Mouse (Mus musculus) frontal cortex, postnatal 25 days (tissue): ENCODE results near the gene Msrb1.
A peak's percentile ranks its signal among the peaks of the same experiment; 100 is the strongest.
"Not testable (repeated sequence)": the region's sequence is repeated elsewhere in the genome, so short reads cannot be mapped to it uniquely, and the experiment has no call there.

ENCODE experiments used
- DNase-seq, 2 experiments: peaks; one replicate each; pipeline ENCODE4 v3.0.0; 2022; ENCODE audit warnings: low spot score in 2 of 2

Gene Msrb1

GRCm38 (mm10) chr17:24736330-24737051 lies at the start of gene Msrb1:
Gene Msrb1, plus strand, starts transcription at chr17:24736642.
- peak; percentile 79 to 85 for DNase-seq

GRCm38 (mm10) chr17:24687146-24687595 lies 49.3 kb upstream of the Msrb1 start:
- DNase-seq, result no peak

- DNase-seq, result no peak
Measured at GRCm38 (mm10) chr17:24687599-24687998, 48.8 kb upstream of the Msrb1 start.

GRCm38 (mm10) chr17:24689251-24690081 lies 47.0 kb upstream of the Msrb1 start, which contains the start of gene Syngr3:
Gene Syngr3, minus strand, starts transcription at chr17:24689955.
- DNase-seq, result peak in 1 of 2 experiments; percentile 34

GRCm38 (mm10) chr17:24692385-24692784 lies 44.1 kb upstream of the Msrb1 start:
- DNase-seq, result no peak

GRCm38 (mm10) chr17:24695326-24696010 lies 41.0 kb upstream of the Msrb1 start:
- no peak for DNase-seq

- DNase-seq, result peak; percentile 52 to 67
Measured at GRCm38 (mm10) chr17:24696011-24696697, 40.3 kb upstream of the Msrb1 start, which contains the start of the genes Gfer and Noxo1. Gene Gfer, minus strand, starts transcription at chr17:24696156. Gene Noxo1, plus strand, starts transcription at chr17:24696234.

- DNase-seq, result no peak
Measured at GRCm38 (mm10) chr17:24697985-24698384, 38.5 kb upstream of the Msrb1 start.

- no peak for DNase-seq
Measured at GRCm38 (mm10) chr17:24698715-24699114, 37.7 kb upstream of the Msrb1 start.

- no peak for DNase-seq
Measured at GRCm38 (mm10) chr17:24699473-24699872, 37.0 kb upstream of the Msrb1 start.

GRCm38 (mm10) chr17:24701251-24701650 lies 35.2 kb upstream of the Msrb1 start:
- no peak for DNase-seq

GRCm38 (mm10) chr17:24705821-24706220 lies 30.6 kb upstream of the Msrb1 start:
- DNase-seq, result no peak

GRCm38 (mm10) chr17:24706982-24707800 lies 29.3 kb upstream of the Msrb1 start, which contains the start of gene Tbl3:
Gene Tbl3, minus strand, starts transcription at chr17:24707660.
- DNase-seq, result peak; percentile 93 to 95

GRCm38 (mm10) chr17:24707801-24708425 lies 28.5 kb upstream of the Msrb1 start:
- DNase-seq, result no peak

GRCm38 (mm10) chr17:24708646-24709045 lies 27.8 kb upstream of the Msrb1 start:
- DNase-seq, result no peak

- no peak for DNase-seq
Measured at GRCm38 (mm10) chr17:24715556-24715955, 20.9 kb upstream of the Msrb1 start.

GRCm38 (mm10) chr17:24716166-24716682 lies 20.2 kb upstream of the Msrb1 start:
- DNase-seq, result no peak

- no peak for DNase-seq
Measured at GRCm38 (mm10) chr17:24717943-24718342, 18.5 kb upstream of the Msrb1 start, which contains the start of the genes Rnf151 and Rps2. Gene Rnf151, minus strand, starts transcription at chr17:24718063. Gene Rps2, plus strand, starts transcription at chr17:24718116.

GRCm38 (mm10) chr17:24718938-24719337 lies 17.5 kb upstream of the Msrb1 start:
- not testable (repeated sequence) for DNase-seq
